Mouse (Mus musculus) heart, adult 2 months (tissue): ENCODE results near the gene Tspoap1. TPM values are rescaled to one million over a fixed set of nuclear protein-coding genes. Genes with fewer than 3 reads are reported as not detected.

ENCODE experiments used
- DNase-seq, 2 experiments: peaks; one replicate each; pipeline ENCODE4 v3.0.0; 2021
- H3K27ac ChIP-seq: fragments of 200-600 bp; 2 replicates; pipeline ENCODE4 v1.8.1; 2022
- H3K27me3 ChIP-seq: fragments of 200-500 bp; 2 replicates; pipeline ENCODE4 v1.6.1; 2012; ENCODE audit warnings: mild to moderate bottlenecking, low read length, inconsistent platforms, mixed read lengths; ENCODE audit not compliant: control insufficient read depth, insufficient read depth
- H3K36me3 ChIP-seq: fragments of 200-500 bp; 2 replicates; pipeline ENCODE4 v1.6.1; 2012; ENCODE audit warnings: low read length, inconsistent platforms; ENCODE audit not compliant: control insufficient read depth, insufficient read depth
- H3K4me1 ChIP-seq: fragments of 200-500 bp; 2 replicates; pipeline ENCODE4 v1.6.1; 2011; ENCODE audit warnings: low read length; ENCODE audit not compliant: control insufficient read depth, insufficient read depth
- H3K4me3 ChIP-seq: fragments of 200-600 bp; 2 replicates; pipeline ENCODE4 v1.8.1; 2022
- H3K79me2 ChIP-seq: fragments of 200-500 bp; replicated peaks from 2 replicates; pipeline ENCODE4 v1.6.1; 2012; ENCODE audit warnings: mild to moderate bottlenecking, inconsistent platforms, low read length, moderate library complexity, mixed read lengths; ENCODE audit not compliant: control insufficient read depth, insufficient read depth
- H3K9ac ChIP-seq: fragments of 200-500 bp; 2 replicates; pipeline ENCODE4 v1.6.1; 2012; ENCODE audit warnings: low read depth, mild to moderate bottlenecking, control low read depth, inconsistent platforms, low read length, mixed read lengths
- CTCF ChIP-seq: fragments of 200-600 bp; IDR thresholded peaks from 2 replicates; pipeline ENCODE4 v1.8.1; 2022; ENCODE audit warnings: antibody characterized with exemption, mild to moderate bottlenecking, moderate library complexity
- EP300 ChIP-seq: fragments of 200-500 bp; IDR thresholded peaks from 2 replicates; pipeline ENCODE4 v1.6.1; 2011; ENCODE audit warnings: low read depth, low read length, control low read depth; ENCODE audit not compliant: insufficient read depth
- POLR2A ChIP-seq: fragments of 200-500 bp; IDR thresholded peaks from 2 replicates; pipeline ENCODE4 v1.6.1; 2011; ENCODE audit warnings: mild to moderate bottlenecking, low read depth, low read length, control low read depth; ENCODE audit not compliant: insufficient read depth
- WGBS: fragments of 180-500 bp; shearing (Covaris S2); methylation state at CpG from one replicate; pipeline ENCODE4 v1.1.7; 2018; 5-methylcytosine and 5-hydroxymethylcytosine counted together
- intact Hi-C: fragments of 180-260 bp; cut with DNase I; formaldehyde crosslinking; loops from one replicate; pipeline ENCODE4 v1.15.1; 2025
- polyA plus RNA-seq: library from polyadenylated mRNA; depleted of rRNA; stranded (reverse); fragments of >200 nt; gene quantifications from 2 replicates; pipeline ENCODE4 v1.2.3, GENCODE M21; 2012
- total RNA-seq, 2 experiments: library from RNA; stranded (reverse); gene quantifications; 2 replicates each; pipeline ENCODE4 v1.2.3; 2021

Tspoap1 gene
- total and polyA plus RNA-seq, 3 experiments: 0.66 TPM; not detected in 2

DNA sequence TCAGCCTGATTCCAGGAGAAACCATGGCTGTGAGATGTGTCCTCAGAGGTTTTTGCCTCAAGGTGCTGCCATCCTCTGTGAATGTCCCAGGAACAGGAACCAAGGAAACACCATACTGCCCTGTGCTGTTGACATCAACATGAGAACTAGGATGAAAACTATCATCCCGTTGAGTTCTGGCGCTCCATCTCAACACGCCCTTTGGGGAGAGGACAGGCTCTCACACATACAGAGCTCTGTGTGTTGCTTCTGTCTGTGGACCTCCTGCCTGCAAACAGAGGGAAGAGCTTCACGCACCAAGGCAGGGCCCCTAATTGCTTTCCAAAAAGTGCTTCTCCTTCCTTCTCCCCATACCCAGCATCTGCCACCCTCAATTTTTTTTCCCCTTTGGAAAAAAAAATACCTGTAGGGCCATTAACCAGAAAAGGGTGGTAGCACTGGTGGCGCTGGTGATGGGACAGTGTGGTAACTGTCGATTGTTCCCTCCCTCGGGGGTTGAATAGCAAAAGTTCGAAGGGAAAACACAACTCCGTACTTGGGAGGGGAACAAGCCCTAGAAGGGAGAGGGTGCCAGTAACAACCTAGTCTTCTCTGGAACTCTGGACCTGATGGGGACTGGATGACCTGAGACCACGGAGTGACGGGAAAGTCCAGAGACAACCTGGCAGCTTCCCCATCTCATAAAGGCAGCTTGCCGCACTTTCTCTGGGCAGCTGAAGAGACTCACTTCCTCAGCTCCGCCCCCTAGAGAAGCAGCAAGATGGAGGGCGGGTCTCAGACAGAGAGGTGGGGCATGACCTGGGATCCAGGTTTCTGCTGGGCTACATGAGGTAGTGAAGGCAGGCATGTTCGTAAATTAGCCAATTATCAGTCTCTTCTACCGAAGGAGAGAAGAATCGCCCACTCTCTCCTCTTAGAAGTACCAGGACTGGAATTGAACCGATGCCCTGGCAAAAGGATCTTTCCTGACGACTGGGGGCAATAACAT lies 11.9 kb upstream of the Tspoap1 start:
- no peaks in the 10 kb centered on the region for H3K4me1 ChIP-seq
- intact Hi-C loops: no loop called here
- no peak overlapping the region for H3K4me3 ChIP-seq
- no peaks in the 10 kb centered on the region for H3K27me3 ChIP-seq
- TF ChIP-seq CTCF (no peak), EP300 (no peak), POLR2A (no peak; the same call in 1 of the 2 replicates)
- no peaks in the 10 kb centered on the region for H3K79me2 ChIP-seq
- no peaks in the 10 kb centered on the region for H3K36me3 ChIP-seq
- peak; percentile 43 to 75 for DNase-seq
- peak overlapping the region; percentile 31; the same call in 1 of the 2 replicates for H3K27ac ChIP-seq
- H3K9ac ChIP-seq: no peak overlapping the region
- WGBS: 26% methylated on average over 19 of the region's 19 CpGs

DNA sequence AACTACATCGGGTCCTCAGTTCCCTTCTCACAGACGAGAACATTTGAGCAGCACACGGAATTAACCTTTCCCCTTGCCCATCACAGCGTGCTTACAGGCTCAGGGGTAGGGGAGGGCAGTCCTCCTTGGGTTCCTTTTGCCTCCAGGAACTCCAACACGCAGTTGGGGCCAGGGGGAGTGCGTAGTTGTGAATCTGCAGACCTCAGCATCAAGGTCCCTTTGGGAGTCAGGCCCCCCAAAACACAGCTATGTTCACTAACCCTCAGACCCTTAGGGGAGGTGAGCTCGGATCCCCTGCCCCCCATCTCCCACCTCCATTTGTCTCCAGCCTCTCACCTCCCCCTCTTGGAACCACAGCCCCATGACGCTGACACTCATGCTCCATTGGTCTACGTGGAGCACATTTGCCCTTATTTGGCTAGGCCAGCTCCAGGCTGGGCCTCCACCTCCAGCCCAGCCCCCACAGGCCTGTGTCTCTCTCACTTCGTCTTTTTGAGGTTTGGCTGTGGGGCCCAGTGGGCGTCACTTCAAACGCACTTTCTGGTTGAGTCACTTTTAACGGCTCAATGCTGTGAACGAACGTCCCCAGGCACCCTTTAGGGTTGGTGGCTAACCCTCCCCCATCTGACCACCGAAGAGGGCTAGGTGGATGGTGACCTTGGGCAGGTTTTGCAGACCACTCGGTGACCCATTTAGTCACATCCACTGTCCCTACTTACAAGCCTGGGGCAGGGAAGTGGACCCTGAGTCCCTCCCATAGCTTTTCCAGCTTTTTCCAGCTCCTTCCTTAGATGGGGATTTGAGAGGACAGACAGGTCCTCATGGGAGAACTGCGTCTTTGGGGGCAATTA lies 10.9 kb upstream of the Tspoap1 start:
- intact Hi-C loops: no loop called here
- H3K27me3 ChIP-seq: no peaks in the 10 kb centered on the region
- DNase-seq: peak; percentile 51 to 87
- H3K79me2 ChIP-seq: no peaks in the 10 kb centered on the region
- TF ChIP-seq POLR2A (peak; percentile 40; the same call in 1 of the 2 replicates), EP300 (no peak)
- peak overlapping the region; percentile 31; the same call in 1 of the 2 replicates for H3K27ac ChIP-seq
- H3K4me1 ChIP-seq: no peaks in the 10 kb centered on the region
- no peak overlapping the region for H3K4me3 ChIP-seq
- WGBS: 52% methylated on average over 18 of the region's 18 CpGs
- H3K36me3 ChIP-seq: no peaks in the 10 kb centered on the region
- H3K9ac ChIP-seq: no peak overlapping the region

DNA sequence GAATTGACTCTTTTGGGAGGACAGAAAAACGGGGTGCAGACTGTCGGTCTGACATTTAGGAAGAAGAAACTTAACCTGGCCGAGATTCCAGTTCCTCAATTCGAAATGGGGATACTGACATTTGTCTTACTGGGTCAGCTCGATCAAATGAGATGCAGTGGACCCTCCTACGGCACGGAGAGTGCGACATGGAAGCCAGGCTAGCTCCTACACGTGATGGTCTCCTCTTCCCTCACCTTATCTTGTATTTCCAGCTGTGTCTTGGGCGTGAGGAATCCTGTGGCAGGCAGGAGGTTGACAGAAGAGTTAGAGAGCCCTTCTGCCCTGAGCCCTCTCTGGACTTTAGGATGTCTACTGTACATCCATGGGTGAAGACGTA lies 10.3 kb upstream of the Tspoap1 start:
- no peak overlapping the region for H3K4me3 ChIP-seq
- no peak for DNase-seq
- intact Hi-C loops: no loop called here
- TF ChIP-seq CTCF (no peak), EP300 (no peak), POLR2A (no peak)
- peak overlapping the region; percentile 26; the same call in 1 of the 2 replicates for H3K27ac ChIP-seq
- no peaks in the 10 kb centered on the region for H3K4me1 ChIP-seq
- H3K79me2 ChIP-seq: no peaks in the 10 kb centered on the region
- 50% methylated on average over 11 of the region's 11 CpGs for whole genome bisulfite sequencing
- no peaks in the 10 kb centered on the region for H3K27me3 ChIP-seq
- H3K36me3 ChIP-seq: no peaks in the 10 kb centered on the region
- H3K9ac ChIP-seq: no peak overlapping the region

DNA sequence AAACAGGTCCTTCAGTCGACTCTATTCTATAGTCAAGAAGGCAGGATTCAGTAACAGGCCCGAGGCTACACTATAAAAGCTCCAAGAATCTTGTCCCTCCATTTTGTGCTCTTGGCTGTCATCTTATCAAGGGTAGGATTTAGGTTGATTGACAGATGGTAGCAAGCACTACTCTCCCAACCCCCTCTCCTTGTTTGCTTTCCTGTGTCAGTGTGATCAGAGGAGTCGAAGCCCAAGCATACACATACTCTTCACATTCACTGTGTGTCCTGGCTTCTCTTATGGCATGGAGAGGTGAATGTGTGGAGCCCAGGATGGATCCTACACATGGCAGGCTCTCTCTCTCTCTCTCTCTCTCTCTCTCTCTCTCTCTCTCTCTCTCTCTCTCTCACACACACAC lies 9.8 kb upstream of the Tspoap1 start:
- H3K36me3 ChIP-seq: no peaks in the 10 kb centered on the region
- WGBS: 60% methylated on average over 3 of the region's 3 CpGs

DNA sequence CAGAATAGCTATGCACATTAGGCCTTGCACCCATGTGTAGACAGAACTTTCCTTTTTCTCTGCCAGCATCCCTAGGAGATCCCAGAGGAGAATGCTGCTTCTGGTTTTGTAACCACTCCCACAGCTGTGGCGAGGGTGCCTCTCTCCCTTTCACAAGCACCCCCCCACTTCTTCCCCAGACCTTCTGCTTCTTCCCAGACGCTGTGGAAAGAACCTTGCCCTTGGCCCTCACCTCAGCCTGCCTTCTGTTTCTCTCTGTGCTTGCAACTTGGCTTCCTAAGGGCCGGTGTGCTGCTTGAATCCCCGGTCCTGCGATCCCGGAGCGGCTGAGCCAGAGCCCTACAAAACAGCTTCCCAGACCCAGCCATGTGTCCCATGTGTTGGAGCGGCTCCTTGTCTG lies 9.3 kb upstream of the Tspoap1 start:
- no peaks in the 10 kb centered on the region for H3K36me3 ChIP-seq
- H3K79me2 ChIP-seq: no peaks in the 10 kb centered on the region
- no peaks in the 10 kb centered on the region for H3K4me1 ChIP-seq
- no peak overlapping the region for H3K4me3 ChIP-seq
- H3K27me3 ChIP-seq: no peaks in the 10 kb centered on the region
- intact Hi-C loops: no loop called here
- peak in 1 of 2 experiments; percentile 23 for DNase-seq
- no peak overlapping the region for H3K9ac ChIP-seq
- TF ChIP-seq POLR2A (no peak), EP300 (no peak), CTCF (no peak)
- no peak overlapping the region; the same call in 1 of the 2 replicates for H3K27ac ChIP-seq
- 76% methylated on average over 8 of the region's 8 CpGs for WGBS

More for the DNA sequence above, 9.8 kb upstream of the Tspoap1 start:
- no peak overlapping the region for H3K27ac ChIP-seq
- no peaks in the 10 kb centered on the region for H3K79me2 ChIP-seq
- no peaks in the 10 kb centered on the region for H3K4me1 ChIP-seq
- no peak overlapping the region for H3K4me3 ChIP-seq
- DNase-seq: peak in 1 of 2 experiments; percentile 13
- intact Hi-C loops: no loop called here
- no peak overlapping the region for H3K9ac ChIP-seq
- no peak for TF ChIP-seq CTCF
- no peak for TF ChIP-seq EP300
- no peak for TF ChIP-seq POLR2A
- no peaks in the 10 kb centered on the region for H3K27me3 ChIP-seq
